Mouse (Mus musculus) stomach, embryonic 15.5 days (tissue): ENCODE results near the gene Xrcc4. TPM values are rescaled to one million over a fixed set of nuclear protein-coding genes. Genes with fewer than 3 reads are reported as not detected.

ENCODE experiments used
- ATAC-seq: fragments of 200-750 bp; cut with Nextera tagmentation; 2 replicates; pipeline ENCODE4 v1.8.0; 2017; ENCODE audit warnings: low read depth, moderate number of reproducible peaks, moderate TSS enrichment; ENCODE audit not compliant: insufficient read depth, low FRiP score
- H3K27ac ChIP-seq: fragments of 300-500 bp; sonication (generic); 2 replicates; pipeline ENCODE4 v1.5.1; 2015; ENCODE audit warnings: mild to moderate bottlenecking, inconsistent platforms
- H3K27me3 ChIP-seq: fragments of 300-500 bp; sonication (generic); replicated peaks from 2 replicates; pipeline ENCODE4 v1.6.1; 2015; ENCODE audit warnings: inconsistent platforms
- H3K36me3 ChIP-seq: fragments of 300-500 bp; sonication (generic); 2 replicates; pipeline ENCODE4 v1.6.1; 2015; ENCODE audit warnings: inconsistent platforms
- H3K4me1 ChIP-seq: fragments of 300-500 bp; sonication (generic); 2 replicates; pipeline ENCODE4 v1.6.1; 2015; ENCODE audit warnings: inconsistent platforms
- H3K4me2 ChIP-seq: fragments of 300-500 bp; sonication (generic); 2 replicates; pipeline ENCODE4 v1.6.1; 2015; ENCODE audit warnings: mild to moderate bottlenecking, inconsistent platforms
- H3K4me3 ChIP-seq: fragments of 300-500 bp; sonication (generic); replicated peaks from 2 replicates; pipeline ENCODE4 v1.5.1; 2015; ENCODE audit warnings: inconsistent platforms
- H3K9ac ChIP-seq: fragments of 300-500 bp; sonication (generic); 2 replicates; pipeline ENCODE4 v1.6.1; 2015; ENCODE audit warnings: inconsistent platforms
- H3K9me3 ChIP-seq: fragments of 300-500 bp; sonication (generic); 2 replicates; pipeline ENCODE4 v1.6.1; 2016; ENCODE audit warnings: inconsistent platforms
- WGBS: fragments of 180-500 bp; shearing (Covaris S2); methylation state at CpG from one replicate; pipeline ENCODE4 v1.1.7; 2015; 5-methylcytosine and 5-hydroxymethylcytosine counted together
- polyA plus RNA-seq: library from polyadenylated mRNA; unstranded; fragments of >200 nt; fragmentation: Nextera tagmentation; extraction: Ambion mirVana; gene quantifications from 2 replicates; pipeline ENCODE4 v1.2.1, GENCODE M21; 2015

The Xrcc4 gene
- polyA plus RNA-seq, 1 experiment from 2014 or later: 11.1 TPM

GRCm38 (mm10) chr13:89918814-89919481 is 170.5 kb downstream of the Xrcc4 start:
- Histone ChIP-seq H3K27ac (no peak overlapping the region), H3K4me1 (no peaks in the 10 kb centered on the region), H3K9ac (no peak overlapping the region), H3K4me2 (no peak overlapping the region), H3K27me3 (no peaks in the 10 kb centered on the region), H3K36me3 (no peaks in the 10 kb centered on the region), H3K4me3 (no peak overlapping the region), H3K9me3 (no peaks in the 10 kb centered on the region)
- ATAC-seq: no peak
- 90% methylated on average over 3 of the region's 3 CpGs for WGBS

GRCm38 (mm10) chr13:89914332-89914731 is 175.1 kb downstream of the Xrcc4 start:
- Histone ChIP-seq H3K4me1 (no peaks in the 10 kb centered on the region), H3K9me3 (no peaks in the 10 kb centered on the region), H3K36me3 (no peaks in the 10 kb centered on the region), H3K27ac (no peak overlapping the region), H3K27me3 (no peaks in the 10 kb centered on the region), H3K4me3 (no peak overlapping the region), H3K9ac (no peak overlapping the region), H3K4me2 (no peak overlapping the region)
- 73% methylated on average over 5 of the region's 5 CpGs for WGBS
- no peak for ATAC-seq

- Histone ChIP-seq H3K36me3 (no peaks in the 10 kb centered on the region), H3K4me3 (no peak overlapping the region), H3K9ac (no peak overlapping the region), H3K4me2 (no peak overlapping the region), H3K4me1 (no peaks in the 10 kb centered on the region), H3K27ac (no peak overlapping the region), H3K9me3 (no peaks in the 10 kb centered on the region), H3K27me3 (no peaks in the 10 kb centered on the region)
- WGBS: 85% methylated on average over 6 of the region's 6 CpGs
- ATAC-seq: no peak
Measured at GRCm38 (mm10) chr13:89913891-89914290, 175.5 kb downstream of the Xrcc4 start.

GRCm38 (mm10) chr13:89906120-89906519 is 183.3 kb downstream of the Xrcc4 start:
- WGBS: 57% methylated on average over 2 of the region's 2 CpGs
- Histone ChIP-seq H3K4me1 (no peaks in the 10 kb centered on the region), H3K36me3 (no peaks in the 10 kb centered on the region), H3K27me3 (no peaks in the 10 kb centered on the region), H3K9me3 (no peaks in the 10 kb centered on the region), H3K9ac (no peak overlapping the region), H3K4me3 (no peak overlapping the region), H3K27ac (no peak overlapping the region), H3K4me2 (no peak overlapping the region)
- no peak for ATAC-seq

- H3K4me1 ChIP-seq: no peaks in the 10 kb centered on the region
- 89% methylated on average over 4 of the region's 4 CpGs for WGBS
- no peak for ATAC-seq
Measured at GRCm38 (mm10) chr13:89899066-89899465, 190.3 kb downstream of the Xrcc4 start.

GRCm38 (mm10) chr13:89892140-89892539 is 197.3 kb downstream of the Xrcc4 start:
- H3K27me3 ChIP-seq: no peaks in the 10 kb centered on the region
- no peak overlapping the region for H3K9ac ChIP-seq
- no peak overlapping the region for H3K27ac ChIP-seq
- no peaks in the 10 kb centered on the region for H3K36me3 ChIP-seq
- ATAC-seq: no peak
- 85% methylated on average over 4 of the region's 4 CpGs for WGBS
- H3K4me3 ChIP-seq: no peak overlapping the region
- no peaks in the 10 kb centered on the region for H3K9me3 ChIP-seq
- no peak overlapping the region for H3K4me2 ChIP-seq
- no peaks in the 10 kb centered on the region for H3K4me1 ChIP-seq

More at GRCm38 (mm10) chr13:89899066-89899465, 190.3 kb downstream of the Xrcc4 start:
- no peak overlapping the region for H3K4me2 ChIP-seq
- no peak overlapping the region for H3K27ac ChIP-seq
- H3K9ac ChIP-seq: no peak overlapping the region
- no peaks in the 10 kb centered on the region for H3K36me3 ChIP-seq
- no peaks in the 10 kb centered on the region for H3K9me3 ChIP-seq
- no peaks in the 10 kb centered on the region for H3K27me3 ChIP-seq
- no peak overlapping the region for H3K4me3 ChIP-seq

GRCm38 (mm10) chr13:89890159-89890558 is 199.2 kb downstream of the Xrcc4 start:
- Histone ChIP-seq H3K4me2 (no peak overlapping the region), H3K4me1 (no peaks in the 10 kb centered on the region), H3K9me3 (no peaks in the 10 kb centered on the region), H3K9ac (no peak overlapping the region), H3K27ac (no peak overlapping the region), H3K4me3 (no peak overlapping the region), H3K27me3 (no peaks in the 10 kb centered on the region), H3K36me3 (no peaks in the 10 kb centered on the region)
- whole genome bisulfite sequencing: 67% methylated on average over 1 of the region's 1 CpGs
- ATAC-seq: no peak

GRCm38 (mm10) chr13:89889074-89889473 is 200.3 kb downstream of the Xrcc4 start:
- Histone ChIP-seq H3K27ac (no peak overlapping the region), H3K4me2 (no peak overlapping the region), H3K36me3 (no peaks in the 10 kb centered on the region), H3K9me3 (no peaks in the 10 kb centered on the region), H3K27me3 (no peaks in the 10 kb centered on the region), H3K4me1 (no peaks in the 10 kb centered on the region), H3K9ac (no peak overlapping the region), H3K4me3 (no peak overlapping the region)
- peak; percentile 63; the same call in 1 of the 2 replicates for ATAC-seq
- WGBS: 64% methylated on average over 5 of the region's 5 CpGs

GRCm38 (mm10) chr13:89883523-89883922 is 205.9 kb downstream of the Xrcc4 start:
- H3K4me2 ChIP-seq: no peak overlapping the region
- no peak overlapping the region for H3K9ac ChIP-seq
- H3K9me3 ChIP-seq: no peaks in the 10 kb centered on the region
- H3K36me3 ChIP-seq: no peaks in the 10 kb centered on the region
- H3K4me3 ChIP-seq: no peak overlapping the region
- ATAC-seq: no peak
- no peak overlapping the region for H3K27ac ChIP-seq
- H3K27me3 ChIP-seq: no peaks in the 10 kb centered on the region
- 82% methylated on average over 1 of the region's 1 CpGs for WGBS
- H3K4me1 ChIP-seq: no peaks in the 10 kb centered on the region

GRCm38 (mm10) chr13:89881281-89881680 is 208.1 kb downstream of the Xrcc4 start:
- H3K4me2 ChIP-seq: no peak overlapping the region
- no peak for ATAC-seq

GRCm38 (mm10) chr13:89878832-89879468 is 210.5 kb downstream of the Xrcc4 start:
- Histone ChIP-seq H3K27ac (no peak overlapping the region), H3K36me3 (no peaks in the 10 kb centered on the region), H3K9me3 (no peaks in the 10 kb centered on the region), H3K4me1 (no peaks in the 10 kb centered on the region), H3K27me3 (no peaks in the 10 kb centered on the region), H3K4me3 (no peak overlapping the region), H3K4me2 (no peak overlapping the region), H3K9ac (no peak overlapping the region)
- ATAC-seq: no peak
- WGBS: 89% methylated on average over 10 of the region's 10 CpGs

More at GRCm38 (mm10) chr13:89881281-89881680, 208.1 kb downstream of the Xrcc4 start:
- WGBS: 49% methylated on average over 2 of the region's 2 CpGs
- no peak overlapping the region for H3K4me3 ChIP-seq
- no peaks in the 10 kb centered on the region for H3K4me1 ChIP-seq
- no peaks in the 10 kb centered on the region for H3K27me3 ChIP-seq
- no peaks in the 10 kb centered on the region for H3K36me3 ChIP-seq
- H3K27ac ChIP-seq: no peak overlapping the region
- H3K9me3 ChIP-seq: no peaks in the 10 kb centered on the region
- H3K9ac ChIP-seq: no peak overlapping the region

GRCm38 (mm10) chr13:89875499-89875898 is 213.9 kb downstream of the Xrcc4 start:
- ATAC-seq: no peak
- no peak overlapping the region for H3K4me3 ChIP-seq
- WGBS: 86% methylated on average over 4 of the region's 4 CpGs
- H3K9me3 ChIP-seq: no peaks in the 10 kb centered on the region
- H3K4me1 ChIP-seq: no peaks in the 10 kb centered on the region
- H3K27me3 ChIP-seq: no peaks in the 10 kb centered on the region
- H3K9ac ChIP-seq: no peak overlapping the region
- no peak overlapping the region for H3K27ac ChIP-seq
- no peak overlapping the region for H3K4me2 ChIP-seq
- no peaks in the 10 kb centered on the region for H3K36me3 ChIP-seq
